Mouse (Mus musculus) heart, postnatal 4 days (tissue): ENCODE data around the gene Prkab1. TPM values are rescaled to one million over a fixed set of nuclear protein-coding genes. Genes with fewer than 3 reads are reported as not detected.

Experiments used
- DNase-seq: peaks from one replicate; pipeline ENCODE4 v3.0.0; 2021
- total RNA-seq, 2 experiments: library from RNA; stranded (reverse); gene quantifications; 2 replicates each; pipeline ENCODE4 v1.2.3; 2021

Gene Prkab1
- total RNA-seq, 2 experiments from 2014 or later = 67.9 to 72.7 TPM

DNA sequence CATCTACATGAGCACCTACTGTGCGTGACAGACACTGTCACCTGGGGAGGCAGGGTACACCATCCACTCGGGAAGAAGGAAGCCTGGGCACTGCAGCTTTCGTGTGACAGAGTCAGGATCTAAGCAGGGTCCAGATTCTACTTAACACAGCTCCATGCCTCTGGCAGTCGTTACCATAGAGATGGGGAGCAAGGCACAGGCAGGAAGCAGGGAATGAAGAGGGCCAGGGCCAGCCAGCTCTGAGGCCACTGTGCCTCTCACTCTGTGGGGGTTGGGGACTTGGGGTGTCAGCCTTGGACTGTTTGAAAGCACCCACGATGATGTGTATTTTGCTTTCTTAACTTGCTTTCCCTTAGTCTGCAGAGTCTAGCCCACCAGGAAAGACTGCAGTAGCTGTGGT lies 46.1 kb downstream of the Prkab1 start:
- no peak for DNase-seq

- peak; percentile 50 for DNase-seq
These were observed 46.6 kb downstream of the Prkab1 start for GRCm38 (mm10) chr5:115977757-115978156.

DNA sequence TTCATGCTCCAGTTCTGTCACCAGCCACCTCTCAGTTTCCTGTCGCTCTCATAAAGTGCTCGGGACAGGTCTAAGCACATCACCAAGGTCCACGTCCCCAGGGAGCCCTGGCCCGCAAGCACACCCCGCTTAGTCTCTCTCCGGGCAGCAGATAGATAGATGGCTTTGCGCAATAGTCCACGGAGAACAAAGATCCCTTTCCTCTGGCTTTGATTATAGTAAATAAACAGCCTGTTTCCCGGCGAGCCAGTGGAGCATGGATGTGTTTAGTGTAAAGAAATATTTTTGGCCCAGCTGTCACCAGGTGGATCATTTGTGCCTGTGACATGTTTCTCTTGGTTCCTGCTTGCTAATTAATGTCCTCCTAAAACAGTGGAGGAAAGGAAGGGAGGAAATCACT lies 47.0 kb downstream of the Prkab1 start:
- DNase-seq = no peak

DNA sequence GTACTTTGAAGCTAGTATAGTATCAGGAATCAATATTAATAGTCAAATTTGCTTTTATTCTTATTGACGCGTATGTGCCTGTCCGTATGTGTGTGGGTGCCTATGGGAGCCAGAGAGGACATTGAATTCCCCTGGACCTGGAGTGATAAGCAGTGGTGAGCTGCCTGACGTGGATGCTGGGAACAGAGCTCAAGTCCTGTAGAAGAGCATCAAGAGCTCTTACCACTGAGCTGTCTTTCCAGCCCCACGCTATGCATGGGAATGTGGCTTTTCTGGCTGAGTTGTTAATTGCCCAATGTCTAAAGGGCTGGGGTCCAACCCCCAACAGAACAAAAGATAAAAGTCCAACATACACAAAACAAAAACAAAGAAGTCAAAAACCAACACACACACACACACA lies 47.9 kb downstream of the Prkab1 start:
- DNase-seq = no peak

- DNase-seq = no peak
These were observed 48.6 kb downstream of the Prkab1 start for GRCm38 (mm10) chr5:115975672-115976071.

GRCm38 (mm10) chr5:115971236-115971635 lies 53.1 kb downstream of the Prkab1 start:
- no peak for DNase-seq

Other genes with a start within 250 kb of the Prkab1 start
- gene Cit, start 179.2 kb downstream of the Prkab1 start, total RNA-seq = 10 to 100 TPM; 22.7 to 25.4 TPM
- gene Tmem233, start 58.7 kb upstream of the Prkab1 start, total RNA-seq = not detected